Mouse (Mus musculus): ENCODE results near the gene Stat3.

Gene Stat3

DNA sequence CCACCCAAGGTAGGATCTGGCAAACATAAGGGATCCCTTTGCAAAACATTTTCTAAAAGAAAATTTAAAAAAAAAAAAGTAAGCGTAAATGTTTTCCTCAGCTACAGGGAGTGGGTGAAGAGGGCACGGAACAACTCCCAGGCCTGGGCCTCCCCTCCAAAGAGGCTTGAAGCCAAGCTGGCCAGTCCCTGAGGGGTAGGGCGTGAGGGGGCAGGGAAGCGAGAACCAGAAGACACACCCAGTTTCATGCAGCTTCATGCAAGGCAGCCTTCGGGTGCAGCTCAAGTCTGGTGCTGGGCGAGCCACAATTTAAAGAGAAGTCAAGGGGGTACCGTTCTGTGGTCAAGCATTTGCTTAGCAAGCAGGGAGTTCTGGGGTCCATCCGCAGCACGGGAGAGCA lies 24.3 kb upstream of the Stat3 start:
- DNase-seq, result no peak

DNA sequence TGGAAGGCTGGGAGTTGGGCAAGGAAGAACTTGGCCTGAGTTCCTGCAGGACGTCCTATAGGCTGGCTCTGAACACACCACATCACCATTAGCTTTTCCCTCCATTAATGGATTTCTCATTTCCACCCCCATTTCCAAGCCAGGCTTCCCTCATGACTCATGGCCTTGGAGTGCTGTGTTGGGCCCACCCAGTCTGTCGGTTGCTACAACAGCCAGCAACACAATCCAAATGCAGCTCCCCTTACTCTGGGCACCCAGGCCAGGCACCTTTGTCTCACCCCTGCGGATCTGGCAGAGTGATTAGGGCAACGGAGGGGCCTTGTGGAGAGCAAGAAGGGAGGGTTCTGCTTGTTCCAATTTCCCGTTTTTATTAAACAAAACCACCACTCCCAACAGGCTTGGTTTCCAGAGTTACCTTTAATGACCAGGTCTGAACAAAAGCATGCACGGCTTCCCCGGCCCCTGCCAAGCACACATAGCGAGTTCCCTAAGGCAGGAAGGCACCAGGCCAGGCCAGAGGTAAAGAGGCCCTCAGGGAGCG lies 23.1 kb upstream of the Stat3 start:
- DNase-seq, result no peak

DNA sequence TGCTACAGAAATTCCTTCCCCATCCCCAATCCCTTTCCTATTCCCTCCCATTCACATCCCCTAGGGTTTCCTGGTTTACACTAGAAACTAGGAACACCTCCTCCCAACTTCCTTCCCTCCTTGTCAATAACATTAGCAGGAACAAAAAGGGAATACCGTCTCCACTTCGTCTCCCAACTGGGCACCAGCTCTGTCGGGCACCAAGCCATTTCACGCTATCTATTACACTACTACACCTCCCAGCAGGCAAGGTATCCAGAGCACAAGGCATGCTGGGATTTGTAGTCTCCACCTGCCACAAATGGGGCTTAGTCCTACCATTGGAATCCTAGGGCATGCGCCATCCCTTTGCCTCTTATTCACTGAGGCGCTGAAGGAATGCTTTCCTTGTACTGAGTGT lies 21.2 kb upstream of the Stat3 start:
- no peak for DNase-seq

DNA sequence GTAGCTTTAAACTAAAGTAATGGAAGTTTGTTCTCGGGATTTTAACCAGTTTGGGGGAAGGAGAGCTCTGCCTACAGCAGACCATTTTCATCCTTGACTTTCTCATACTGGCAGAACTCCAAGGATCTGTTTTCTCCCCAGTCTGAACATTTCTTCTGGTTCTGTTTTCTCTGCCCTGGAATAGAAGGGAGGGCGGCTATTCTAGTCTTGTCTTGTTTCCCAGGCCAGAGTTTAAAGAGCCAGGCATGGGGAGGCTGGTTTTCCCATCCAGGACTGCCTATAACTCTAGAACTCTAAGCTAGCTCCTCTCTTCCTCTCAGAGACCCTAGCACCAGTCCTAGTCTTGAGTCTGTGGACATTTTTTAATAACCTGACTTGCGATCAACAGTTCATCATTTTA lies 20.5 kb upstream of the Stat3 start:
- DNase-seq, result no peak

DNA sequence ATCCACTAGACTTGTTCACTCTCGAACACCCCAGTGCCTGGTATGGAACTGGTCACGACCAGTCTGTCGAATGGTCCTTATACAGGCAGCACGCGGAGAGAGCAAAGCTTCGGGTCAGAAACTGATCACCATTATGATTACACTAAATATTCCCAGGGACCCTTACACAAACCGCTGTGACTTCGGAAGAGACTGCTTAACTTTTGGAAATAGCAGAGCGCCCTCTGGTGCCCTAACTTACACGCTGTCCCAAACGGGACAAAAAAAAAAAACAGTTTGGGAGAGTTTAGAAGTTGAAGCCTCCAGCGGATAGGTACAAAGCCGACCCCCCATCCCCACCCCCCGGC lies 20.1 kb upstream of the Stat3 start:
- no peak for DNase-seq

DNA sequence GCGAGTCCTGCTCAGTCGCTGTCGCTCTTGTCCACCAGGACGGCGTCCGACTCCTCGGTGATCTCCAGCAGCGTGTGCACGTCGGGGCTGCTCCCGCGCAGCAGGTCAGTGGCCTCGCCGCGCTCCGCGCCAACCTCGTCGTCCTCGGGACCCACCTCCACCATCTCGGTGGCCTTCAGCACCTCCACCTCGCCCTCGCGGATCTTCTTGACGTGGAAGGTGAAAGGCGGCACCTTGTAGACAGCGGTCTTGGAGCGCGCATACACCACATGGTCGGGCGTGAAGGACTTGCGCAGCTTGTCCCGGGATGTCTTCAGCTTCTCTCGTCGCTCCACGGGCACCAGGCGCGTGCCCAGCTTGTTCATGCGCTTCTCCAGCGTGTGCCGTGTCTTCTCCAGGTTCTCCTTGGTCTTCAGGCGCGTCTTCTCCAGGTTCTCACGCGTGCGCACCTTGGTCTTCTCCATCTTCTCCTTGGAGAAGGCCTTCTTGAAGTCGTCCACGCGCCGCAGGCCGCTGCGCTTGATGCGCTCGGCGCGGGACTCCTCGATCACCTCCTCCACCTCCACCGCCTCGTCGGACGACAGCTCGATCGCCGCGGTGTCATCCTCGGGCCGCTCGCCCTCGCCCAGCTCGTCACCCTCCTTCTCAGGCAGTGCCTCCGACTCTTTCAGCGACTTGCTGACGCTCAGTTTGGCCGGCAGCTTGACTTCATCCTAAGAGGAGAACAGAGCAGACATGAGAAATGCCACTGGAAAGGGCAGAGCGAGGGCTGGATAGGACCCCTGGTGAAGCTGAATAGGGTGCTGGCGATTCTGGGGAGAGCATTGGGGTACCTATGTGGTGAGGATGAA lies 19.5 kb upstream of the Stat3 start:
- DNase-seq, result no peak

DNA sequence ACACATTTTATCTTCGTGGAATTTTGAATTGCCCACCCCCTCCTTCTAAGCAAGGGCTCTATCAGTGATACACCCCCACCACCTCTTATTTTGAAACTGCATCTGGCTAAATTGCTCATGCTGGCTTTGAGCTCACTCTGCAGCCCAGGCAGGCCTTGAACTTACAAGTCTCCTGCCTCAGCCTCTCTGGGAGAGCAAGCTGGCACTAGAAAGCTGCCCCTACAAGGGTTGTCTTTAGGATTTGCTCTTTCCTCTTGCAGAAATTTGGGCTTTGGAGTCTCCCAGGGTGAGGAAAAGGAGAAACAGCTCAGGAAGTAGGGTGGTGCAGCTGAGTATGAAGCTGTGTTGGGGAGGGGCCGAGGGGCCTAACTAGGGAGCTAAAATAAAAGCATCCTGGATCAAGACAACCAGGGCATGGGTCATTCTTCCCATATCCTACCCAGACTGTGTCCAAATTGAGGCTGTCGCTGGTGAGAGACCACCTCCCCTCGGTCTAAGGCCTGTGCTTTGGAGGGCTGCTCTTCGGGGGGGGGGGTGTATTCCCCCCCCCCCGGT lies 18.7 kb upstream of the Stat3 start:
- DNase-seq, result no peak

DNA sequence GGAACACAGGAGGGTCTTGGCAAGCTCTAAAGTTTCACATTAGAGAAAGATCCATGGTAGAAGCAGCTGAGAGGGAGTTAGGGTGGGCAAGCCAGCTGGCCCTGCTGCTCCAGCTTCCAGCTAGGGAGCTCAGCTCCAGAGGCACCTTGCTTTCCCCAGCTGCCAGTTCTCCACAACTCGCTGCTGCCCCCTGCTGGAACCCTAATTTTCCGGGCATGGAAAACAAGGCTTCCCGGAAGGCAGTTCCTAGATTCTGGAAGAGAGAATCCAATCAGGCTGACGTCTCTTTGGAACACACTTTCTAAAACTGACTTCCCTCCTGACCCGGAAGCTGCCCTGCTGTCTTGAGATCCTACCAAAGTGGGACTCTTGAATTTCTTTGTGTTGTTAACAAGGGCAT lies 17.9 kb upstream of the Stat3 start:
- DNase-seq, result peak; percentile 50 to 57

DNA sequence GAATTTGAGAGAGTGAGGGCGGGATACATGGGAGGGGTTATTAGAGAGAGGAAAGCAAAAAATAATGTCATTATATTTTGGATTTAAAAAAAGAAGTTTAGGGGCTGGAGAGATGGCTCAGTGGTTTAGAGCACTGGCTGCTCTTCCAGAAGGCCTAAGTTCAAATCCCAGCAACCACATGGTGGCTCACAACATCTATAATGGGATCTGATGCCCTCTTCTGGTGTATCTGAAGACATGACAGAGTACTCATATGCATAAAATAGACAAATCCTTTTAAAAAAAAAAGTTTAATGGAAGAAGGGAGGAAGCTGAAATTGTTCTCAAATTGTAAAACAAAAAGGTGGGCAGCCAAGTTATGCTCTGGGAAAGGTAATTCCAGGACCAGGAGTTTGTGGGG lies 10.2 kb upstream of the Stat3 start:
- DNase-seq, result no peak

DNA sequence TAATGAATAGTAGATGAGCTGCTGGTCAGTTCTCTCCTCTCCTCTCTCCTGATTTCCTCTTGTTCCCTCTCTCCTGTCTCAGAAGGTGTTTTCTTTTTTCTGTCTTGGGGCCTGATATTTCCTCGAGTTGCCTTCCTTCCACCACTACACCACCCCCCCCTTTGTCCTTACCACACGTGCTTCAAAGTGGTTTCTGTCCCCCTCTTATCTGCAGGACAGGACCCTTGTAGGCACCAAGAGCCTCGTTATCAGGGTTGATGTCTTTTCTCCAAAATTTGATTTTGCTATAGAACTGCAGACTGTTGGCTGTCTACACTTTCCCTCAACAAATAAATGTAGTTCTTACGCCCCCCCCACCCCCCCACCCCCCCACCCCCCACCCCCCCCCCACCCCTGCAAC lies 9.0 kb upstream of the Stat3 start:
- no peak for DNase-seq

DNA sequence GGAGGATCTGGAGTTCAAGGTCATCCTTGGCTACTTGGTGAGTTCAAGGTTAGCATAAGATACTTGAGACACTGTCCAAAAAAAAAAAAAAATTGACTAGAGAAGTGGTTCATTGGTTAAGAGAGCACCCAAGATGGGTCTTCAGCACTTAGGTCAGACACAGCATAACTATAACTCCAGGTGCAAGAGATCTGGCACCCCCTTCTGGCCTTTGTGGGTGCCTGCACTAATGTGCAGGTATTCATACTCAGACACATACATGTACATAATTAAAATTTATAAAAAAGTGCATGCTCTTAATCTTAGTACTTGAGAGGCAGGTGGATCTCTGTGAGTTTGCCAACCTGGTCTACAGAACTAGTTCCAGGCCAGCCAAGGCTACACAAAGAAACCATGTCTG lies 8.2 kb upstream of the Stat3 start:
- no peak for DNase-seq

DNA sequence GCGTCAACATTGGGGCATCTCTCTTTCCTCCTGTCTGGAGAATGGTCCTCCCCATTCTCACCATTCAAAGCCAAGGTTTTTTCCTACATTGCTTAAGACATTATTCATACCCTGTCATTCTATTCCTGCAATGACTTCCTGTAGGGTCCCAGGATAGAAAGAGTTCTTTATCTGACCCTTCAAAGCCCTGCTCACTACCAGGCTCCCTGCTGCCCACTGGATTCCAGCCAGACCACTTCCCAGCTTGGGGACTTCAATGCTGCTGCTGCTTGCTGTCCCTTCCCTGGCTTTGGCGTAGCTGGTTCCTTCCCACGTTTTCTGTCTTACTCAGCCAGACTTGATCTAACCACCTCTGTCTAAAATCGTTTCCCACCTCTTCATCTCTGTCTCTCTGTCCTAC lies 7.5 kb upstream of the Stat3 start:
- DNase-seq, result no peak

DNA sequence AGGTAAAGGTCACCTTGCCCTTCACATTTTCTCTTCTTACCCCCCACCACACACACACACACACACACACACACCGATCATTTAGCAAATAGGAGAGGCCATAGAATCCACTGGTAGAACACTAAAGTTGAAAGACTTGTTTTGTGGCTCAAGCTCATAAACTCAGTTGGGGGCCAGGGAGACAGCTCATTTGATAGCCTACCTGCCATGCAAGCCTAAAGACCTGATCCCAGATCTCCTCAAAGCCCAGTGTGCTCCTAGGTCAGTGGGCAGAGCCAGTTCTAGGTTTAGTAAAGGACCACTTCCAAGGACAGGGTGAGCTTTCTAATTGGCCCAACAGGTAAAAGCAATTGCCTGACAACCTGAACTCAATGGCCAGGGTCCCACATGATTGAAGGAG lies 3.0 kb upstream of the Stat3 start:
- no peak for DNase-seq

DNA sequence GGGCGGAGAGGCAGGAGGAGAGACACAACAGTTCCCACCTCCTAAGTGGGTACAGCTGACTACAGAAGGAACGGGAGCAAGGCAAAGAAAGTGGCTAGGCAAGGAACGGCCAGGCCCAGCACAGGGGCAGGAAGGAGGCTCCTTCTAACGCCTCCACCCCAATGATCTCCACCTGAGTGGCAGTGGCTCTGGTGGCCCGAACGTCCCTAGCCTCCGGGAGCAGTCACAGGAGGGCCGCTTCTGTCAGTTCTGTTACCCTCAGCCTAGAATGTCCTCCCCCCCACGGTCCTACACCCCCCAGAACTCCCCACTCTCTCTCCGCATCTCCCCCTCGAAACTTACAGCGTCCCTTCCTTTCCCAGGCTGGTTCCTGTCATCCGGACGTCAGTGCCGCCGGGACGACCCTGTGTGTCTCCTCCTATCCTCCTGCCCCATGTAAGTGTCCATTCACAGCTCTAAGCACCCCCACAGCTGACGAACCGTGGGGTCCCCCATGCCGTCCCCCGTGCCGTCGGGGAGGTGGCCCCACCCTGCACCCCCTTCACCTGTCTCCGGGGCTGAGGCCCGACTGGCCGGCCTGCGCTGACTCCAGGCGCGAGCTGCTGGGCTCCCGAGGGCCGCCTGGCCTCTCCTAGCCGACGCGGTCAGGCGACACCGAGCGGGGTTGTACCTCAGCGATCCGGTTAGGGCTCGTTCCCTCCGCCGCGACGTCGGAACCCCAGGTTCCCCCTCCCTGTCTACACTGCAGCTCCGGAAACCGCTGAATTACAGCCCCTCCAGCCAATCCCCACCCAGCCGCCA lies 429 bp downstream of the Stat3 start:
- peak; percentile 26 to 44 for DNase-seq

DNA sequence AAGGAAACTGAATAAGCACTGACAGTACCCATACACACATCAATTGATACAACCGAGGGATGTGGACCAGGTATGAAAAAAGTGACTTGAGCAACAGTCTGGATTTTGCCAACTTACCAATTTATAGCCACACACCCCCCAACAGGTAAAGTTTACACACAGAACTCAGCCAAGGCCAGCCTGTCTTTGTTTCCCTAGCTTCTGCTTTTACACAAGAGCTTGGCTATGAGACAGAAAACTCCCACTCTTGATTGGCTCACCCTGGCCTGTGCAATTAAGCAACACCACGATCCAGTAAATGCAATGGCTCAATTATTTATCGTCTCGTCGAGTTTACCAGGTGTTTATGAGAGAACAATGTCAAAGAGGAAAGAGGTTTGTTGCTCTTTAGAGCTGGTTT lies 1.2 kb downstream of the Stat3 start:
- no peak for DNase-seq

DNA sequence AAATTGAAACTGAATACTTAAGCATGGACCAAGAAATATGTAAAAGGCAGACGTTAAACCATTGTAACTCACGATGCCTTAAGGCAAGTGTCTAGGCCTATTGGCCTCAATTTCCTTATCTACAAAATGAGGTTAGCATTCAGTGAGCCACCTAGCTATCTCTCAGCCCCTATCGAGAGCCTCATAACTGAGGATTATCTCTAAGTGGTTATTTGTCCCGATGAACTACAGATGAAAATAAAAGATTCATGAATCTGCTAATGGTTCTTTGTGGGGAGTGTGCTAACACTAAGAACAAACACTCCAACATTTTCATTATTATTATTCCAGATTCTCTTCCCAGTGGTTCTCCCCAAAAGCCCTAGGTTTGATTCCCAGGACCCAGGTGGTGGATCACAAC lies 2.0 kb downstream of the Stat3 start:
- no peak for DNase-seq

DNA sequence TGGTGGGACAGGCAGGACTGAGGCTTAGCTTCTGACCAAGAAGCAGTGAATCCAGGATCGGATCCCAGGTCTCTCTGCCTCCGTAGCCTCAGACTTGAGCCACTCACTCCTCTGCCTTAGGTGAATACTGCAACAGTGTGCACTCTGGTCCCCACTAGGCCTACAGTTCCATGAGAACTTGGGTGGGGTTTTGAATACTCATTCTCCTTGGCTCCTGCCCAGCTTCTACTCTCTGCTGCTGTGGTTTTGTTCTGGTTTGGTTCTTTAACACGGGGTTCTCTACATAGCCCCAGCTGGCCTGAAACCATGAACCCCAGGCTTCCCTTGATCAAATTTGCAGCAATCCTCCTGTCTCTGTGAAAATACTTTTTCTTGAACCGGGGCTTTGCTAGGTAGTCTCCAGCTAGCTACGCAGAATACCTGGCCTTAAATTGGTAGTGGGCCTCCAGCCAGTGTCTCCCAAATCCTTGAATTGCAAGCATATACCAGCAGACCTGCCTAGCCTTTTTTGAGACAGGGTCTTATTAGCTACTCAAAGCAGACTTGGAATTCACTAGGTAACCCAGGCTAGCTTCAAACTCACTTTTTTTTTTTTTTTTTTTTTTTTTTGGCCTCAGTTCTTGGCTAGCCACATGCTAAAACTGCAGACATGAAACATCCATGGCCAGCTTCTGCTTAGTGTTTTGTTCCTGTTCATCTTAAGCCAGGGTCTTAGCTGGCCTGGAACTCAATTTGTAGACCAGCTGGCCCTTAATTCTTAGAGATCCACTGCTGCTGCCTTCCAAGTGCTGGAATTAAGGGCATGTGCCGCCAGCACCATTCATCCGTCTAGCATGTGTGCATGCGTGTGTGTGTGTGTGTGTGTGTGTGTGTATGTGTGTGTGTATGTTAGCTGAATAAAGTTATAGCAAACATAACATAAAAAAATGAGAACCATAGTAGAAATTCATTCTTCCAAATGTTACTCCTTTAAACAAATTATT lies 3.7 kb downstream of the Stat3 start:
- no peak for DNase-seq

DNA sequence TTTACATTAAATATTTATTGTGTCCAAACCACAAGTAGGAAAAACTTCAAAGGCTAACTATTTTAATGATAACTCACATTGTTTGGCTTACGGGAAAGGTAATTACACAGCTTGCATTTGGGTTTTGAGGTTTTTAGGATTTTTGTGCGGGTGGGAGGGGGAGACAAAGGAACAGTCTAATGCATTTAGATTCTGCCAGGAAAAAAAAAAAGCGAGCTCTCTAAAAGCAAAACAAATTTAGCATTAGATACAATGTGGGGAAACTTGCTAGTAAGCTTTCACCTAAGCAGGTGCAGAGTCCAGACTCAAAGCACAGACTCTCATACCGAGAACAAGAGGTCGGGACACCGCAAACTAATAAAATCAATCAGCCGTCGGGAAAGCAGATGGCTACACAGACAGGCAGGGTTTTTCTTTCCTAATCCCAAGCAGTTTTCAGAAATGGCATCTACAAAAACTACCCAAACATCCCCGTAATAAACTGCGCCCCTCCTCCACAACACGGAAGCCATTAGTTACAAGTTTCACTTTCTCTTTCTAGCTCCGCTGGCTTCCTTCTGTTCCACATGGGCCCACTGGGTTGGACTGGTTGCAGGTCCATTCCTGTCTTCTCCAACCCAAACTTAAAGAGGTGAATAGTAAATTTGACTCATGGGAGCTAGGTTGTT lies 8.0 kb downstream of the Stat3 start:
- DNase-seq, result peak in 1 of 2 experiments; percentile 47

DNA sequence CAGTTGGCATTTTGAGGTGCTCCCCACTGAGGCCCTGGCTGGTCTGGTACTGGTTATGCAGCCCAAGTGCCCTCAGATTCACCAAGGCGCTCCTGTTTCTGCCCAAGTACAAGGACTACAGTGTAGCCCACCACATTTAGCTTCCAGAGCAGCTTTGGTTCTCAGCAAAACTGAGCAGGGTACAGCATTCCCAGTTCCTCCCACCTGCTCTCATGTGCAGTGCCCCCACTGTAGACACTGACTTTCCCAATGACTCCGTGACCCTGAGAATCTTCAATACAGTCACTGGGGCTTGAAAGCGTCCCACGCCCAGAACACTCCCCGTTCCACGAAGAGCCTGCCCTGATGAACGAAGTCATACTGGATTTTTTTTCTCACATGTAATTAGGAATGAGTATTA lies 8.7 kb downstream of the Stat3 start:
- no peak for DNase-seq

DNA sequence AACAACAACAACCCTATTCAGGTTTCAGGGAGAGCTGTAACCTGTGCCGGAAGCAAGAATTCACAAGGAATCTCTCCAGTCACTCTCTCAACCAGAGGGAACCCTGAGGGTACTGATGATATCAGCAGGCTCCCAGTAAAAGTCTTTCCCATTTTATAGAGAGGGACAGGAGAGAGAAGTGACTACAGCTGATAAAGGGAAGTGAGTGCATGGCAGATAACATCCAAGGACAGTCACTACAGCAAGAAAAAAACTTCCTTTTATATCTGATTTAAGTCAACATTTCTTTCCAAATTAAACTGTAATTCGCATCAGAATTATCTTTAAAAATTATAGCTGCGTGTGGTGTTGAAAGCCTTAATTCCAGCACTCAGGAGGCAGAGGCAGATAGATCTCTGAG lies 12.0 kb downstream of the Stat3 start:
- no peak for DNase-seq

DNA sequence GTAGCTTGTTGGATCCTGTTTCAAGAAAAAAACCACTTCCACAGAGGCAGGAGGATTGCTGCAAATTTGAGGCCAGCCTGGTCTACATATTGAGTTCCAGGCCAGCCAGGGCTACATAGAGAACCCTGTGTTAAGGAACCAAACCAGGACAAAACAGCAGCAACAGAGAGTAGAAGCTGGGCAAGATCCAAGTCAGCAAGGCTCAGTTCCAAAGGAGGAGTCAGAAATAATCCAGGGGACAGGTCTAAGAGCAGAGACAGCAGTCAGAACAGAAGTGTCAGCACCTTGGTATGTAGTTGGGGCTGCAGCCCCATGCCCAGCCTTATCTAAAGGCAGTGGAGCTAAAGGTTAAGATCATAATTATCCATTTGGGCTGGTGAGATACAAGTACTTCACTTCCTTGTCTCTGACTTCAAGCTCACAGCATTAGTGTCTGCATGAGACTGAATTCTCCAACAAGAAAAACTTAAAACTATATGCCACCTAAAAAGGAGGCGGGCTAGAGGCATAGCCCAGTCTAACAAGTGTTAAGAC lies 14.9 kb downstream of the Stat3 start:
- DNase-seq, result no peak

All from thymus, adult 18-20 months (tissue).